Mouse (Mus musculus) limb, embryonic 14.5 days (tissue): ENCODE results near the gene Timmdc1. TPM values are rescaled to one million over a fixed set of nuclear protein-coding genes. Genes with fewer than 3 reads are reported as not detected.
A peak's percentile ranks its signal among the peaks of the same experiment; 100 is the strongest.

ENCODE experiments used
- ATAC-seq: fragments of 200-750 bp; cut with Nextera tagmentation; 2 replicates; pipeline ENCODE4 v1.8.0; 2017; ENCODE audit warnings: low read depth, moderate number of reproducible peaks, moderate TSS enrichment; ENCODE audit not compliant: low FRiP score
- DNase-seq: peaks from one replicate; pipeline ENCODE4 v3.0.0-alpha.2; 2015; ENCODE audit warnings: low spot score
- H3K27ac ChIP-seq: fragments of 300-500 bp; sonication (generic); replicated peaks from 2 replicates; pipeline ENCODE4 v1.5.1; 2014; ENCODE audit warnings: low read depth, mild to moderate bottlenecking, low read length, moderate library complexity, mixed read lengths
- H3K27me3 ChIP-seq: fragments of 300-500 bp; sonication (generic); 2 replicates; pipeline ENCODE4 v1.6.1; 2014; ENCODE audit warnings: low read length, mixed read lengths; ENCODE audit not compliant: control insufficient read depth, insufficient read depth
- H3K36me3 ChIP-seq: fragments of 300-500 bp; sonication (generic); 2 replicates; pipeline ENCODE4 v1.6.1; 2014; ENCODE audit warnings: mild to moderate bottlenecking, low read length, moderate library complexity, mixed read lengths; ENCODE audit not compliant: control insufficient read depth, insufficient read depth
- H3K4me1 ChIP-seq: fragments of 300-500 bp; sonication (generic); 2 replicates; pipeline ENCODE4 v1.6.1; 2014; ENCODE audit warnings: antibody characterized with exemption, low read length, mixed read lengths; ENCODE audit not compliant: control insufficient read depth, insufficient read depth
- H3K4me2 ChIP-seq: fragments of 300-500 bp; sonication (generic); replicated peaks from 2 replicates; pipeline ENCODE4 v1.6.1; 2014; ENCODE audit warnings: low read depth, mild to moderate bottlenecking, low read length, moderate library complexity; ENCODE audit not compliant: severe bottlenecking
- H3K4me3 ChIP-seq: fragments of 300-500 bp; sonication (generic); replicated peaks from 2 replicates; pipeline ENCODE4 v1.5.1; 2014; ENCODE audit warnings: low read length
- H3K9ac ChIP-seq: fragments of 300-500 bp; sonication (generic); 2 replicates; pipeline ENCODE4 v1.6.1; 2014; ENCODE audit warnings: mild to moderate bottlenecking, low read depth, low read length, moderate library complexity; ENCODE audit not compliant: severe bottlenecking
- H3K9me3 ChIP-seq: fragments of 300-500 bp; sonication (generic); 2 replicates; pipeline ENCODE4 v1.6.1; 2016; ENCODE audit warnings: low read length; ENCODE audit not compliant: control insufficient read depth
- POLR2A ChIP-seq: fragments of 200-500 bp; IDR thresholded peaks from 2 replicates; pipeline ENCODE4 v1.8.0; 2012; ENCODE audit warnings: inconsistent platforms, mild to moderate bottlenecking, moderate library complexity, borderline replicate concordance; ENCODE audit not compliant: insufficient read depth, insufficient read length; ENCODE audit errors: extremely low read depth
- WGBS: fragments of 180-500 bp; shearing (Covaris S2); extraction: QIAGEN DNeasy Blood & Tissue Kit; methylation state at CpG from one replicate; pipeline ENCODE4 v1.1.7; 2014; 5-methylcytosine and 5-hydroxymethylcytosine counted together
- polyA plus RNA-seq, 2 experiments: library from polyadenylated mRNA; depleted of rRNA in 1 of 2; stranded (reverse) in 1 of 2; unstranded in 1 of 2; fragments of >200 nt; fragmentation: Nextera tagmentation in 1 of 2; extraction: Ambion mirVana in 1 of 2; gene quantifications; 2 replicates each; pipeline versions ENCODE4 v1.2.1 to v1.2.3; 2012 to 2014

The Timmdc1 gene
- polyA plus RNA-seq, 2 experiments: 15.5 to 21.2 TPM

GRCm38 (mm10) chr16:38454533-38455254 lies 67.8 kb downstream of the Timmdc1 start:
- H3K9me3 ChIP-seq: no peaks in the 10 kb centered on the region
- 72% methylated on average over 11 of the region's 11 CpGs for WGBS
- H3K4me1 ChIP-seq: peaks cover 6% of the 10 kb centered on the region; the same call in 1 of the 2 replicates
- no peak overlapping the region for H3K4me3 ChIP-seq
- no peaks in the 10 kb centered on the region for H3K27me3 ChIP-seq
- peaks cover 7% of the 10 kb centered on the region for H3K36me3 ChIP-seq
- no peak overlapping the region for H3K9ac ChIP-seq
- no peak overlapping the region for H3K4me2 ChIP-seq
- TF ChIP-seq POLR2A: no peak
- DNase-seq (no peak), ATAC-seq (no peak)
- H3K27ac ChIP-seq: no peak overlapping the region

GRCm38 (mm10) chr16:38453952-38454351 lies 68.5 kb downstream of the Timmdc1 start:
- Histone ChIP-seq H3K36me3 (peaks cover 14% of the 10 kb centered on the region), H3K9me3 (no peaks in the 10 kb centered on the region), H3K27me3 (no peaks in the 10 kb centered on the region), H3K4me1 (peaks cover 6% of the 10 kb centered on the region; the same call in 1 of the 2 replicates), H3K4me3 (no peak overlapping the region), H3K4me2 (no peak overlapping the region), H3K9ac (no peak overlapping the region), H3K27ac (no peak overlapping the region)
- no peak for DNase-seq
- 89% methylated on average over 4 of the region's 4 CpGs for WGBS
- TF ChIP-seq POLR2A: no peak
- ATAC-seq: no peak

GRCm38 (mm10) chr16:38453203-38453553 lies 69.3 kb downstream of the Timmdc1 start:
- Histone ChIP-seq H3K36me3 (peaks cover 21% of the 10 kb centered on the region), H3K27ac (peak overlapping the region; percentile 94), H3K4me2 (peak overlapping the region; percentile 58), H3K27me3 (no peaks in the 10 kb centered on the region), H3K4me3 (peak overlapping the region; percentile 66), H3K9me3 (no peaks in the 10 kb centered on the region), H3K9ac (peak overlapping the region; percentile 89), H3K4me1 (peaks cover 6% of the 10 kb centered on the region; the same call in 1 of the 2 replicates)
- TF ChIP-seq POLR2A: no peak
- WGBS: 25% methylated on average over 3 of the region's 3 CpGs
- ATAC-seq: no peak
- no peak for DNase-seq

- Histone ChIP-seq H3K4me3 (peak within 1 kb of the TSS; percentile 66), H3K27ac (peak within 1 kb of the TSS; percentile 94), H3K9ac (peak within 1 kb of the TSS; percentile 89), H3K27me3 (no peaks in the 10 kb centered on the region), H3K4me1 (peaks cover 6% of the 10 kb centered on the region; the same call in 1 of the 2 replicates), H3K9me3 (no peaks in the 10 kb centered on the region), H3K4me2 (peak within 1 kb of the TSS; percentile 58), H3K36me3 (peaks cover 26% of the 10 kb centered on the region)
- peak; percentile 95 for TF ChIP-seq POLR2A
- under 1% methylated on average over 32 of the region's 61 CpGs for WGBS
- DNase-seq: peak; percentile 89
- ATAC-seq: peak; percentile 98
These were observed 69.8 kb downstream of the Timmdc1 start, which contains the start of gene Adprh for GRCm38 (mm10) chr16:38452442-38453202. Adprh (minus strand) TSS chr16:38452703.

- H3K4me2 ChIP-seq: peak overlapping the region; percentile 58
- H3K4me3 ChIP-seq: peak overlapping the region; percentile 66
- no peaks in the 10 kb centered on the region for H3K27me3 ChIP-seq
- H3K4me1 ChIP-seq: peaks cover 6% of the 10 kb centered on the region; the same call in 1 of the 2 replicates
- ATAC-seq: no peak
- WGBS: 37% methylated on average over 12 of the region's 12 CpGs
- H3K9me3 ChIP-seq: no peaks in the 10 kb centered on the region
- no peak for TF ChIP-seq POLR2A
- H3K36me3 ChIP-seq: peaks cover 36% of the 10 kb centered on the region
- H3K9ac ChIP-seq: peak overlapping the region; percentile 89
- DNase-seq: peak; percentile 50
- peak overlapping the region; percentile 94 for H3K27ac ChIP-seq
These were observed 70.8 kb downstream of the Timmdc1 start for GRCm38 (mm10) chr16:38451421-38452205.
